Mouse (Mus musculus) cerebellum, postnatal 36 days (tissue): ENCODE data around the gene Msh5.
"Not testable (repeated sequence)": the region's sequence is repeated elsewhere in the genome, so short reads cannot be mapped to it uniquely, and the experiment has no call there.

ENCODE experiments used
- DNase-seq, 2 experiments: peaks; one replicate each; pipeline ENCODE4 v3.0.0; 2021 to 2022; ENCODE audit warnings: mixed read lengths in 2 of 2

The Msh5 gene

DNA sequence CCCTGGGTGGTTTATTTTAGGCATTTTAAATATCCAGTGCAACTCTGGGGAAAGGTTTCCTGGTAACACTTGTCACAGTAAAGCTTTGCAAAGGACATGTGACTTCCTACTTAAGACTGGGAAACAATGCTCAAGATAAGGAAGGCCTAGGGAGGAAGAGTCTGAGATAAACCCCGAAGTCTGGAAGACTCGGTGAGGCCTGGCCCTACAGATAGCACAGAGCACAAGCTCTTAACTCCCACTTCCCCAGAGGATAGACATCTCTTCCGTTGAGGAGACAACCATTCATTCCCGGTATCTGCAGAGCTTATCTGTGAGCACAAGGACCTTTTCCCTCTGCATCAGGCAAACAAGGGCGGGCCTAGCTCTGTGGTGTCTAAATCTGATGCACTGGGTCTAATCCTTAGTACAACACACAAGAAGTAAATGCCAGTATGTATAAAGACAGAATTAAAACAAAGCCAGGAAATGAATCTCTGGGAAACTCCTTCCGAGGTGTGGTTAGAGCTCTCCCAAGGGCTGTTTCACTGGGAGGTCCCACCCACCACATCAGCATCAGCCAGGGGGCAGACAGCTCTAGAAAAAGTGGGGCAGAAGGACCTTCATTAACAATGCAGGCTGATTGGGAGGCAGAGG, 24.6 kb downstream of the Msh5 start:
- DNase-seq, result no peak

DNA sequence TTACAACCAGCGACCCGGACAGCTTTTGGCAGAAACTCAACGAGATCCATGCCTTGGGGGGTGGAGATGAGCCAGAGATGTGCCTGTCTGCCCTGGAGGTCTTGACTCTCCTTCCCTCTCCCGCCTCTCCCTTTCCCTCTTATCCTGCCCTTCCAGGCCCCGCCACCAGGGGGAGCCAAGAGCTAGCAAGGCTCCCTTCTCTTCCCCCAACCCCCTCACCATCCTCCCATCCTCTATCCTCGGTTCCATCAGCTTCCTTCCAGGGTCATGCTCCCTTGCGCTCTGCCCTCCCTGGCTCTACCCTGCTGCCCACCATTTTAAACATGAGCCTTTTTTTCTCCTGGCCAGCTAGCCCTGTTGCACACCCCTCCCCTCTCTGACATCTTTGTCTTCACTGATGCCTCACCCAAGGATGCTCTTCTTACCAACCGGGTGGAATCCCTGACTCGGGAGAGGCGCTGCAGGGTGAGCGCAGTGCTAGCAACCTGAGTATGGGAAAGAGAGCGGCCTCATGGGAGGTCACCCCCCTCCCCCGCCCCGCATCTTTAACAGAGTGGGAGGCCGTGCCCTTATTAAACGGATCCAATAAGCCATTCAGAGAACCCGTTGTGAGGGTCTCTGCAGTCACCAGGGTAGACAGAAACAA, 25.3 kb downstream of the Msh5 start:
- peak; percentile 91 for DNase-seq

DNA sequence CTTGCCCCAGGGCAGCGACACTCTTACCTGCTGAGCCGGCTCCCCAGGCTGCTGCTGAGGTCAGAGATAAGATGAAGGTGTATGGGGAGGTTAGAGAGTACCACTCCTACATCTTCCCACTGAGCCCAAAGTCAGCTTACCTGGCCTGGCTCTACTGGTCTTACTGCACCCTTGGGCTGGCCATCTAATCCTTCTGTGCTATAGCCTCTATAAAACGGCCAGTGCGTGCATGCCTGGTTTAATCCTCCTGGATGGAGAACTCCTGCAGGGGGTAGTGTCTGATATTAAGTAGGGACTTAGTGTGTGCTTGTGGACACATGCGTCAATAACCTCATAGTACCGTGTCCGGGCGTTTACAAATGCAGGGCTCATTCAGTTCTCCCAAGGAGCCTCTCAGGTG, 26.0 kb downstream of the Msh5 start:
- peak in 1 of 2 experiments; percentile 9 for DNase-seq

DNA sequence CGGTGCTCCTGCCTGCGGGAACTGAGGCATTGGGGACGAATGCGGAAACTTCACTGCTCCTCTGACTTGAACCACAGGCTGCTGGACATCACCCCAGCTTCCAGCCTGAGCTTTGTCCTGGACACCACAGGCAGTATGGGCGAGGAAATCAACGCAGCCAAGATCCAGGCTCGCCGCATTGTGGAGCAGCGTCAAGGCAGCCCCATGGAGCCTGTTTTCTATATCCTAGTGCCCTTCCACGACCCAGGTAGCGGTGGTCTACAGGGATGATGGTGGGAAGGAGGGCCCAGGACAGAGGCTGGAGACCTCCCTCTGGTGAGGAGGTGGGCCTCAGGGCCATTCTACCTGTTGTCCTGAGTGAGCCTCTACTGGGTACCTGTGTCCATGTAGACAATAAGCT, 26.7 kb downstream of the Msh5 start:
- peak in 1 of 2 experiments; percentile 15 for DNase-seq

DNA sequence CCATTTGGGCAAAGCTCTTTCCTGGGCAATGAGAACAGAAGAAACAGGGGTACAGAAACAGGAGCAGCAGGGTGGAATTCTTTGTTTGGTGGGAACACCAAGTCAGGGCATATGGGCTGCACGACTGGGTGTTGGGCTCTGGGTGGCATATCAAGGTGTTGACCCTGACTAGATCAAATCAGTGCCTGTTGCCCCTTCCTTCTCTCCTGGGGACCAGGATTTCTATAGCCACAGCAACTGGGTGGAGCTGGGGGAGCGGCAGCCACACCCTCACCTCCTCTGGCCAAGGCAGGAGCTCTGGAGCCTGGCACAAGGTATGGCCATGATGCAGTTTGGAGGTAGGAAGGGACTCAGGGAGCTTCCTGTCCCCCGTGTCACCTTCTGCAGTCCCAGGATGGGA, 28.4 kb downstream of the Msh5 start:
- peak in 1 of 2 experiments; percentile 17 for DNase-seq

DNA sequence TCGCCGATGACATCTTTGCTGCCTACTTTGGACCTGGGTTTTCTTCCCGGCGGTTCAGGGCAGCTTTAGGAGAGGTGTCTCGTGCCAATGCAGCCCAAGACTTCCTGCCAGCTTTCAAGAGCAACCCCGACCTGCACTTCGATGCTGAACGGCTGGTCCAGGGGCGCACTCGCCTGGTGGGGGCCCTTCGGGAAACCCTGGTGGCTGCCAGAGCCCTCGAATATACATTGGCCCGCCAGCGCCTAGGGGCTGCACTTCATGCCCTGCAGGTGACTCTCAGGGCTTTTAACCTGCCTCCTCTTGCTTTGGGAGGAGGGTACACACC, 28.9 kb downstream of the Msh5 start:
- DNase-seq, result peak in 1 of 2 experiments; percentile 27

DNA sequence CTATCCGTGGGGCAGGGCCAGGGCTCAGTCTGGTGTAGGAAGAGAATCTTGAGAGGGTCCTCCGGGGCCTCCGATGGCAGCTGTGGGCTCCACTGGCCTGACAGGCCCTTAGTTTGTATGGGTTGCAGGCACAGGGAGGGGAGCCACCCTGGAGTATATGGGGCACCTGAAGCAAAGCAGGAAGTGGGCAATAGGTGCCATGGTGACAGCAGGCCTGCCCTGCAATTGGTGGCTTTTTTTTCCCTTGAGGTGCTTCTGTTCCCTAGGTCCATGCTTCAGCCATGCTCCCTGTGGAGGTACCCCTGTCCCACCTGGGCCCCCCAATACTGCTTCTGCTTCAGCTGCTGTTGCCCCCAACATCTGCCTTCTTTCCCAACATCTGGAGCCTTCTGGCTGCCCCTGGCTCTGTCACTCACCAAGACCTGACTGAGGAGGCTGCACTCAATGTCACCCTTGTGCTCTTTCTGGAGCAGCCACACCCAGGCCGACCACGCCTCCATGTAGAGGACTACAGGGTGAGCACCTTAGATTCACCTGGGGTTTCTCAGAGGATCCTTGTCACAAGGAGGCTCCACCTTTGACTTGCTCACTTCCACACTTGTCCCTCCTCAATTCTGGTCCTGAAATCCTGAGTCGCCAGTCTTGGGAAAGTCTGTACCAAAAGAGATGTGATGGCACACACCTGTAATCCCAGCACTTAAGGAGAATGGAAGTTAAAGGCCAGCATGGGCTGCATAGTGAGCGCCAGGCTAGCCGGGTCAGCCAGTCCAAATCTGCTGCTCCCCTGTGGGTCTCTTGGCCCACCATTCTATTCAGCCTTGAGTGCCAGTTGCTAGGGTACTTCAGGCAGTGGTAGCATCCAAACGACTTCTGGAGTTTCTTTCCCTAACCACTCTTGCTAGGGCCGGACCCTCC, 29.5 kb downstream of the Msh5 start:
- no peak for DNase-seq

DNA sequence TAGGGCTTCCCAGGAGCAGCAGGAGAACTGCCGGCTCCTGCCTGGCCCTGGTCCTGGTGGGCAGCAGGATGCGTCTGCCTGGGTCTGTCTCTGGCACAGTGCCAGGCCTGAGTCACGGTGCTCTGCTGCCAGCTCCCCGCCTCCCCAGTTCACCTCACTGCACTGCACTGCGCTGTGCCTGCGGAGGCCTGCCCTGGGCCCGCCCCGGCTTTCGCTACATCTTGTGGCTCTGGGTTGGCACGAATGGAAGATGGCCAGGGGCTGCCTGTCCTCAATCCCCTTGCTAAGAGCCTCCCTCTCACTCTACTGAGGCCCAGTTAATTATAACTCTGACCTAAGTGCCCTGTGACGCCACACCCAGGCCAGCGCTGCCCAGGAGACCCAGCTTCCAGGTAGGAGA, 30.2 kb downstream of the Msh5 start, which contains the start of gene Vwa7:
TSS of gene Vwa7 (plus strand) at position 204 of the 400 bp plus-strand sequence.
- DNase-seq, result peak; percentile 86 to 89

DNA sequence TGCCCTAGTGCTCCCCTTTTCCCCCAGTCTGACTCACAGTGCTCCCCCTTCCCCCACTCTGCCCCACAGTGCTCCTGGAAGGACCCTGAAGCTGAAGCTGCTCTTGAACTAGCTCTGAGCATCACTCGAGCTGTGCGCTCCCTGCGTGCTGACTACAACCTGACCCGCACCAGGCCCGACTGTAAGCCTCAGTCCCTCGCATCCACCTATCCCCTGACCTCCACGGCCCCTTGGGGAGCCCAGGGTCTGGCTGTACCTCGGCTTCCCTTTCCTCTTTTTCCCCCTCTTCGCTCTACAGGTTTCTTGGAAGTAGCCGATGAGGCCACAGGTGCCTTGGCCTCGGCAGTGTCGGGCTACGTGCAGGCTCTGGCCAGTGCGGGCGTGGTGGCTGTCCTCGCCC, 31.2 kb downstream of the Msh5 start:
- no peak for DNase-seq

DNA sequence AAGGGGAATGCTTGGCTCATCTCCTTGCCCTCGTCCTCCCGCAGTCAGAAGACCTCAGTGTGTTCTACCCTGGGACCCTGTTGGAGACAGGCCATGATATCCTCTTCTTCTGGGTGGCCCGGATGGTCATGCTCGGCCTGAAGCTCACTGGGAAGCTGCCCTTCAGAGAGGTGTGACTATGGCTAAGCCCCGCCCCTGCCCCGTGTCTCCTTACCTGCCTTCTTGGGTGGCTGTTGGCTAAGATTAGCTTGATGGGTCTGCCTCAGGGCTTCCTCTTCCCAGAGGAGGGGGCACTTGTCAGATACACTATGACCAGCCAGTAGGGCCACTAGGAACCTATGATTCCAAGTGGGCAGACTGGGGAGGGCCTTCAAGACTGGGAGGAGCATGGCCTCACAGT, 33.3 kb downstream of the Msh5 start:
- DNase-seq, result no peak

DNA sequence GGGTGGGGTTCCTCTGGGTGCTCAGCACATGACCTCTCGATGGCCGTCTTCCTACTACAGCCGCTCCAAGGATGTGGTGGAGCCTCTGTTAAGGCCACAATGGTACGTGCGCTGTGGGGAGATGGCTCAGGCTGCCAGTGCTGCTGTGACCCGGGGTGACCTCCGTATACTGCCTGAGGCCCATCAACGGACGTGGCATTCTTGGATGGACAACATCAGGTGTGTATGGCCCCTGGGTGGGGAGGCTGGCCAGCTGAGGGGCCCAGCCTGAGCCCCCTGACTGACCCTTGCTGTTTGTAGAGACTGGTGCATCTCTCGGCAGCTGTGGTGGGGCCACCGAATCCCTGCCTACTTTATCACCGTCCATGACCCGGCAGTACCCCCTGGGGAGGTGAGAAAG, 34.1 kb downstream of the Msh5 start:
- no peak for DNase-seq

DNA sequence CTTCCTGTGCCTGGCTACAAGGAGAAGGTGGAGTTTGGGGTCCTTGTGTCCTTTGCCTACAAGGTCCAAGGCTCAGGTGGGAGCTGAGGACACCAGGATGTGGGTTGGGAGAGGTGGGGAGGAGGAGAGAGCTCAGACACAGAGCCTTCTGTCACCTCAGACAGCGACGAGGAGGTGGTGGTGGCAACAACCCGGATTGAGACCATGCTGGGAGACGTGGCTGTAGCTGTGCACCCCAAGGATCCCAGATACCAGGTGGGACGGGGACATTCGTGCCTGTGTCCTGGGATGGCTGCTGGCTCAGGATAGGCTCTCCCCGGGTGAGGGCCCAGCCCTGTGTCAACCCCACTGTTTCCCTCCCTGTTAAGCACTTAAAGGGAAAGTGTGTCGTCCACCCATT, 35.1 kb downstream of the Msh5 start:
- DNase-seq, result no peak

DNA sequence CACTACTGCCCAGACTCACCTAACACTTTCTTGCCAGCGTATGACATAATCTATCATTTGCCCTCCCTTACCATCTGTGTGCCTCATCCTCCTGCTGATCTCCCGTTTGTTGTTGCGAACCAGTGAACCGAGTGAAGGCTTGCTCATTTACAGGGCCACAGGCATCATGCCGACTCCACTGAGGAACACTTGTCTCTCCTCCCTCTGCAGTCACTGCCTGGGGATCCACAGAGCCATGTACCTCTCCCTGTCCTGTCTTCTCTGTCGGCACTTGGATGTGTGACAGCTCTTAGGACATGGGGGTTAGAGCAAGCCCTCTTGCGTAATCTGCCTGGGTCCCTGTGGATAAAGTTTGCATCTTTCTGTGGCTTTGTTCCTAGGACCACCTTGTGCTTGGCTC, 37.0 kb downstream of the Msh5 start:
- DNase-seq, result peak; percentile 79 to 81

DNA sequence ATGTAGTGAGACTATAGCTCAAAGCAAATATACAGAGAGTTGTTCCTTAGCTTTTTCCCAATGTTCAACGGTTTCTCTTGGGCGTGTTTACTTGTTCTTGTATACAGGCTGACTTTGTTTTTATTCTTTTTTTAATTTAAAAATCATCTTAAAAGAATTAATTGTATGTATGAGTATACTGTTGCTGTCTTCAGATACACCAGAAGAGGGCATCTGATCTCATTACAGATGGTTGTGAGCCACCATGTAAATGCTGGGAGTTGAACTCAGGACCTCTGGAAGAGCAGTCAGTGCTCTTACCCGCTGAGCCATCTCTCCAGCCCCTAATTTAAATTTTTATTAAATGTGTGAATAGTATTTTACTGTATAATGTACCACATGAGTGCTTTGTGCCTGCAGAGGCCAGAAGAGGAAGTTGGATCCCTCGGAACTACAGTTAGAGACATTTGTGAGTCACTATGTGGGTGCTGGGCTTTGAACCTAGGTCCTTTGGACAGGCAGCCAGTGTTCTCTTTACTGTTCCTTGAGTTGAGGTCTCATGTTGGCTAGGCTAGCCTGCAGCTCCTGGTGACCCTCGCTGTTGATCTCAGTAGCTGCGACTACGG, 39.1 kb downstream of the Msh5 start:
- no peak for DNase-seq

DNA sequence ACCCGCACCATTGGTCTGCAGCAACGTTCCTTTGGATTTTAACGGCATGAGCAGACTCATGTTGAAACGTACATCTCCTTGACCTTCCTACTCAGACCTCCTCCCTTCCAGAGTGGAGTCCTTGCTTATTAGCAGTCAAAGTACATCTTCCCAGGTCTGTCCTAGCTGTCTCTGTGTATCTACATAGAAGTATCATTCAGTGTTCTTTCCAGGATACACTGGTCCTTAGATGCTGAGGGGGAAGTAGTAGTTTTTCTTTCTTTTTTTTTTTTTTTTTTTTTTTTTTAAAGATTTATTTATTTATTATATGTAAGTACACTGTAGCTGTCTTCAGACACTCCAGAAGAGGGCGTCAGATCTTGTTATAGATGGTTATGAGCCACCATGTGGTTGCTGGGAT, 40.6 kb downstream of the Msh5 start:
- not testable (repeated sequence) for DNase-seq

DNA sequence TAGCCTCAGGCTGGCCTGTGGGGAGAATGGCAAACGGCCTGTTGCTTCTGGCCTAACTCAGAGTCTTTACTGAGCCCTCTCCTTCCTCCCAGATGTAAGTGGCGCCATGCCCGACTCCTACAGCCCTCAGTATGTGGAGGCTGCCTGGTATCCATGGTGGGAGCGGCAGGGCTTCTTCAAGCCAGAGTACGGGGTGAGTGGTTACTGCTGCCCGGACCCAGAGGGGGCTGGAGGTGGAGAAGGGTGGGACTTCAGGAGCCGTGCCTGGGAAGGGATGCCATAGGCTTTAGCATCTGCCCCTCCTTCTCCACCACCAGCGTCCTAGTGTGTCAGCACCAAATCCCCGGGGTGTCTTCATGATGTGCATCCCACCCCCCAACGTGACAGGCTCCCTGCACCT, 41.4 kb downstream of the Msh5 start:
- DNase-seq, result no peak

DNA sequence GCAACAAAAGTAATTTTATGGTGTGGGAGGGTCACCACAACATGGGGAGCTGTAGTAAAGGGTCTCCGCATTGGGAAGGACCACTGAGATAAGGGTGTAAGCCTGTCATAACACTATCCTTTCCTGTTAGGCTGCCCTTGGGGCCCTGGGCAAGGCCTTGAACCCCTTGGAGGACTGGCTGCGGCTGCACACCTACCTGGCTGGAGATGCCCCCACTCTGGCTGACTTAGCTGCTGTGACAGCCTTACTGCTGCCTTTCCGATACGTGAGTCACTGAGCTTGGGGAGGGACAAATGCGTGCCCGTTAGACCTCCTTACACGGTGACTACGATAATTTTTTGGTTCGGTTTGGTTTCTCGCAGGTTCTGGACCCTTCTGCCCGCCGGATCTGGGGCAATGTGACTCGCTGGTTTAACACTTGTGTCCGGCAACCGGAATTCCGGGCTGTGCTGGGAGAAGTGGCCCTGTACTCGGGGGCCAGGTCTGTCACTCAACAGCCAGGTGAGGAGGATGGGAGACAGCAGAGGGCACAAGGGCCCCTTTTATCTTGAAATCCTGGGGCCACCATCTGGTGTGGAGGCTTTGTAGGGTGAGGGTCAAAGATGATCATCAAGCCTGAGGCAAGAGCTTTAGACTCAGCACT, 42.3 kb downstream of the Msh5 start:
- DNase-seq, result no peak

DNA sequence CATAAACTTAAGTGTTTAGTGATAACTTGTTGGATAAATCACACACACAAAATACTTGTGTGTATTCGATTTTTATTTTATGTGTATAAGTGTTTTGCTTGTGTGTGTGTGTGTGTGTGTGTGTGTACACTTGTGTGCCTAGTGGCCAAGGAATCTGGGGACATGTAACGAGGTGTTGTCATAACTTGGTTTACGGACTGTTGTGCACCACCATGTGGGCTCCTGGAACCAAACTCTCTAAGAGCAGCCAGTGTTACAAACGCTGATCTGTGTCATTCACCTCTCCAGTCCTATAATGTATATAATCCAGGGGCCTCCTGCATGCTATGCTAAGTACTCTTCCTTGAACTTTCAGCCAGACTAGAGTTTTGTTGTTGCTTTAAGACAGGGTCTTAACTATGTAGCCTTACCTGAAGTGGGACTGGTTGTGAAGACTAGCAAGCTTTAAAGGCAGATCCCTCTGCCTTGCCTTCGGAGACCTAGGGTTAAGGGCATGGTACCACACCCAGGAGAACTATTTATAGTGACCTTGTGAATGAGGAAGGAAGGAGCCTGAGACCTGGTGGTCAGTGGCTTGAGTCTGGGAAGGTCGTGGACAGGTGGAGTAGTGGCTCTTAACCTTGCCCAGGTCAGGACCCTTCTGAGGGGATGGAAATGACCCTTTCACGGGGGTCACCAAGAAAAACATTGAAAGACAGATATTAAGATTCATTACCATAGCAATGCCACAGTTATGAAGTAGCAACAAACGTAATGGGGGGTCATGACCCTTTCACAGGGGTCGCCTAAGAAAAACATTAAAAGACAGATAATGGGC, 43.3 kb downstream of the Msh5 start:
- DNase-seq, result no peak

DNA sequence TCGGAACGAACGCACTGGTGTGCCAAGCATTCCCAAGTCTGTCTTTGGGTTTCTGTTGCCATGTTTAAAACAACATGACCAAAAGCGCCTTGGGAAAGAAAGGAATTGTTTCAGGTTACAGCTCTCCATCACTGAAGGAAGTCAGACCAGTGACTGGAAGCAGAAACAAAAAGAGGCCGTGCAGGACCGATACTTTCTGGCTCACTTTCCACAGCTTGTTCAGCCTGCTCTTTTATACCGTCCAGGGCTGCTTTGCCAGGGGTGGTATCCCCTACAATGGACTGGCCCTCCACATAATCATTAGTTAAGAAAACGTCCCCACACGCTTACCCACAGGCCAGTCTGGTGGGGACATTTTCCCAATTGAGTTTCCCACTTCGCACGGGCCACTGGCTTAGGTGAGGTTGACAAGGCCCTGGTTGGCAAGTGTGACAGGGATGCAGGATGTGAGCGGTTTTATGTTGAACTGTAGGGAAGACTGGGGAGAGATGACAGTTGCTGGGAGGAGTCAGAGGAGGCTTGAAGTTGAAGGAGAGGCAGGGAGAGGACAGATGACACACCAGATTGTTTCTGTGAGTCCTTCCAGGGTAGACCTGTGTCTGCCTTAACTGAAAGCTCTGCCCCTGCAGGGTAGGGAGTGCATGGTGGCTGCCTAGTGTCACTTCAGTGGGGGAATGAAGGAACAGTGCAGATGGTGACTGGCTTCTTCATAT, 44.2 kb downstream of the Msh5 start:
- DNase-seq, result peak in 1 of 2 experiments; percentile 33

DNA sequence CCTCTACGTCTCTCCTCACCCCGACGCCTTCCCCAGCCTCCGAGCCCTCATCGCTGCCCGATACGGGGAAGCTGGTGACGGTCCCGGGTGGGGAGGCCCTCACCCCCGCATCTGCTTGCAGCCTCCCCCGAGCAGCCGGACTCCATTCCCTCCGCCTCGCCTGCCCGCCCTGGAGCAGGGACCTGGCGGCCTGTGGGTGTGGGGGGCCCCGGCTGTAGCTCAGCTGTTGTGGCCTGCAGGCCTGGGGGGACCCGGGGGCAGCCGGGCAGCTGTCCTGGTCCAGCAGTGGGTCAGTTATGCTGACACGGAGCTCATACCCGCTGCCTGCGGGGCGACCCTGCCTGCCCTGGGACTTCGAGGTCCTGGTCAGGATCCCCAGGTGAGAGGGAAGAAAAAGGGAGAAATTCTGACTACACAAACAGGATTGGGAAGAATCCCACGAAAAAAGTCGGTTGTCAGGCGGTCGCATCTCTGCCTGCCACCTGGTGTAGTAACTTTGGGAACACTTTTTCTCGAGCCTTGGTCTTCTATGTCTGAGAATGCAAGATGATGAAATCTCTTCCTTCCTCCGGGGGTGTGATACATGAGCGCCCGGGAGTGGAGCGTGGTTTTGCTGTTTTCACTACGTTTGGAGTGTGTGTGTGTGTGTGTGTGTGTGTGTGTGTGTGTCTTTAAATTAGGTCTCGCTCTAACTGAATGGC, 44.9 kb downstream of the Msh5 start:
- peak in 1 of 2 experiments; percentile 29 for DNase-seq
